Mouse (Mus musculus) myocyte (in vitro differentiated cells): ENCODE measurements around the gene Gper1. TPM values are rescaled to one million over a fixed set of nuclear protein-coding genes. Genes with fewer than 3 reads are reported as not detected.
"Not testable (repeated sequence)": the region's sequence is repeated elsewhere in the genome, so short reads cannot be mapped to it uniquely, and the experiment has no call there.

Source experiments
- H3K27me3 ChIP-seq: one replicate; pipeline ENCODE4 v1.6.1; 2011; ENCODE audit not compliant: control insufficient read depth, insufficient read depth, insufficient read length
- H3K36me3 ChIP-seq: one replicate; pipeline ENCODE4 v1.6.1; 2011; ENCODE audit not compliant: control insufficient read depth, insufficient read depth
- H3K4me2 ChIP-seq: one replicate; pipeline ENCODE4 v1.6.1; 2011; ENCODE audit warnings: low read depth, control low read depth
- H3K4me3 ChIP-seq: one replicate; pipeline ENCODE4 v1.5.1; 2011; ENCODE audit warnings: mild to moderate bottlenecking, control low read depth, moderate library complexity
- H3K79me2 ChIP-seq: one replicate; pipeline ENCODE4 v1.6.1; 2011; ENCODE audit not compliant: control insufficient read depth, insufficient read depth
- H3ac ChIP-seq: one replicate; pipeline ENCODE4 v1.6.1; 2011; ENCODE audit not compliant: control insufficient read depth, insufficient read length
- CEBPB ChIP-seq: IDR thresholded peaks from 2 replicates; pipeline ENCODE4 v1.6.1; 2011; ENCODE audit warnings: mild to moderate bottlenecking, moderate library complexity; ENCODE audit not compliant: poor library complexity, insufficient read depth, severe bottlenecking
- E2F4 ChIP-seq: IDR thresholded peaks from one replicate; pipeline ENCODE4 v1.6.1; 2011; ENCODE audit warnings: mild to moderate bottlenecking, control low read depth, moderate library complexity; ENCODE audit not compliant: insufficient read depth
- MAX ChIP-seq: IDR thresholded peaks from one replicate; pipeline ENCODE4 v1.6.1; 2011; ENCODE audit warnings: low read depth, mild to moderate bottlenecking, control low read depth
- MYOD1 ChIP-seq, 3 experiments: IDR thresholded peaks; one replicate each; pipeline ENCODE4 v1.6.1; 2011; ENCODE audit warnings: control low read depth in 2 of 3, low read depth in 2 of 3, mild to moderate bottlenecking in 2 of 3, moderate library complexity in 1 of 3; ENCODE audit not compliant: insufficient read length in 2 of 3, control insufficient read depth in 1 of 3
- MYOG ChIP-seq, 3 experiments: IDR thresholded peaks; one replicate each; pipeline ENCODE4 v1.6.1; 2011; ENCODE audit warnings: control low read depth in 2 of 3, low read depth in 2 of 3, mild to moderate bottlenecking in 2 of 3; ENCODE audit not compliant: insufficient read length in 2 of 3, control insufficient read depth in 1 of 3, insufficient read depth in 1 of 3
- POLR2A ChIP-seq: IDR thresholded peaks from one replicate; pipeline ENCODE4 v1.6.1; 2011; ENCODE audit warnings: low read depth, mild to moderate bottlenecking, control low read depth, moderate library complexity; ENCODE audit not compliant: insufficient read length
- POLR2AphosphoS2 ChIP-seq: IDR thresholded peaks from one replicate; pipeline ENCODE4 v1.6.1; 2011; ENCODE audit warnings: low read depth, control low read depth; ENCODE audit not compliant: insufficient read length
- SRF ChIP-seq: IDR thresholded peaks from one replicate; pipeline ENCODE4 v1.6.1; 2011; ENCODE audit warnings: low read depth; ENCODE audit not compliant: control insufficient read depth, insufficient read length
- TCF12 ChIP-seq: IDR thresholded peaks from one replicate; pipeline ENCODE4 v1.6.1; 2011; ENCODE audit warnings: mild to moderate bottlenecking, control low read depth; ENCODE audit not compliant: poor library complexity, insufficient read depth, severe bottlenecking
- TCF3 ChIP-seq: IDR thresholded peaks from one replicate; pipeline ENCODE4 v1.6.1; 2011; ENCODE audit warnings: low read depth, control low read depth; ENCODE audit not compliant: insufficient read length
- USF1 ChIP-seq: IDR thresholded peaks from one replicate; pipeline ENCODE4 v1.6.1; 2011; ENCODE audit warnings: low read depth, mild to moderate bottlenecking, control low read depth, moderate library complexity
- polyA plus RNA-seq: library from polyadenylated mRNA; unstranded; fragments of >200 nt; fragmentation: generic; extraction: Trizol; gene quantifications from one replicate; pipeline ENCODE4 v1.2.1, GENCODE M21; 2012; ENCODE audit warnings: missing spikeins

The Gper1 gene
- polyA plus RNA-seq, 1 experiment = 9.2 TPM

DNA sequence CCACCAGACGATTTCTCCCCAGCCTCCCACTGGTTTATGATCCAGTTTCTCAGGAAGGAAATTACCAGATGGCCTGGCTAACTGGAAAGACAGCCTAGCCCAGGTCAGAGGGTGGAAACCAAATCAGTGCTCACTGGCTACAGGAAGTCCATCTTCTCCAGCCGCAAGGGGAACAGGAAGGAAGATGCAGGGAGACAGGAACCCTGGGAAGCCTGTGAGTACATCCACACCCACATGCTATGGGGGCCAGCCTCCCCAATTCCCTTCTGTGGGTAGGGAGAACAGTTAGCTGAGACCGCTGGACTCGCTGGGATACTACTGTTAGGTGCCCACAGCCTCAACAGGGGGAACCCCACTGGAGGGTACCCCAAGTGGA is 34.8 kb upstream of the Gper1 start:
- Histone ChIP-seq H3K4me3 (no peak overlapping the region), H3K4me2 (no peak overlapping the region), H3K79me2 (no peaks in the 10 kb centered on the region), H3ac (no peak overlapping the region), H3K36me3 (no peaks in the 10 kb centered on the region), H3K27me3 (no peaks in the 10 kb centered on the region)
- no peak for TF ChIP-seq TCF3

- H3K27me3 ChIP-seq = no peaks in the 10 kb centered on the region
- no peaks in the 10 kb centered on the region for H3K79me2 ChIP-seq
- H3K36me3 ChIP-seq = no peaks in the 10 kb centered on the region
- no peak for TF ChIP-seq TCF12
- peak in 2 of 3 experiments; percentile 32 to 56 for TF ChIP-seq MYOD1 (IDR thresholded peaks at IDR 0.05; ENCODE audit: control insufficient read depth in 1 of 3, insufficient read length in 2 of 3, low read depth in 2 of 3)
- peak in 2 of 3 experiments; percentile 26 to 51 for TF ChIP-seq MYOG (IDR thresholded peaks at IDR 0.05; ENCODE audit: control insufficient read depth in 1 of 3, insufficient read depth in 1 of 3, insufficient read length in 2 of 3, low read depth in 2 of 3)
- peak; percentile 36 for TF ChIP-seq POLR2AphosphoS2
- no peak overlapping the region for H3K4me3 ChIP-seq
- no peak overlapping the region for H3K4me2 ChIP-seq
- H3ac ChIP-seq = no peak overlapping the region
Observed at GRCm38 (mm10) chr5:139388694-139389675, 34.0 kb upstream of the Gper1 start.

DNA sequence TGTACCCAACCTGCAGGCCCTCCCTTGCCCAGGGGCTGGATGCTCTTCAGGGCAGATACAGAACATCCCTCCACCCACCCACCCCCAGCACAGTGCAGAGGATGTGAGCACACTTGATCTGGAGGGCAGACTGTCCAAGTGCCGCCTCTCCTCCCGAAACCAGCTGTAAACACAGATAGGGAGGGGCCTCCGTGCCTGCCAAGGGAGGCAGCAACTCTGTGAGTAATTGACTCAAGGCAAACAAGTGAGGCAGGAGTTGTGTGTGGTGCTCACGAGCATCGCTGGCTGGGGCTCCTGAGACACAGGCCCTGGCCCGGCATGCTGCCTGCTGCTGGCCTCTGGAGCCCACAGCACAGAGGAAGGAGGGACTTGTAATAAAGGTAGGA is 33.3 kb upstream of the Gper1 start:
- Histone ChIP-seq H3K4me3 (no peak overlapping the region), H3K4me2 (no peak overlapping the region), H3K79me2 (no peaks in the 10 kb centered on the region), H3K27me3 (no peaks in the 10 kb centered on the region), H3ac (no peak overlapping the region), H3K36me3 (no peaks in the 10 kb centered on the region)
- TF ChIP-seq CEBPB = no peak
- TF ChIP-seq MAX = no peak
- TF ChIP-seq E2F4 = no peak
- TF ChIP-seq TCF3 = no peak
- no peak for TF ChIP-seq USF1
- no peak for TF ChIP-seq SRF
- no peak for TF ChIP-seq POLR2AphosphoS2
- TF ChIP-seq POLR2A = no peak

DNA sequence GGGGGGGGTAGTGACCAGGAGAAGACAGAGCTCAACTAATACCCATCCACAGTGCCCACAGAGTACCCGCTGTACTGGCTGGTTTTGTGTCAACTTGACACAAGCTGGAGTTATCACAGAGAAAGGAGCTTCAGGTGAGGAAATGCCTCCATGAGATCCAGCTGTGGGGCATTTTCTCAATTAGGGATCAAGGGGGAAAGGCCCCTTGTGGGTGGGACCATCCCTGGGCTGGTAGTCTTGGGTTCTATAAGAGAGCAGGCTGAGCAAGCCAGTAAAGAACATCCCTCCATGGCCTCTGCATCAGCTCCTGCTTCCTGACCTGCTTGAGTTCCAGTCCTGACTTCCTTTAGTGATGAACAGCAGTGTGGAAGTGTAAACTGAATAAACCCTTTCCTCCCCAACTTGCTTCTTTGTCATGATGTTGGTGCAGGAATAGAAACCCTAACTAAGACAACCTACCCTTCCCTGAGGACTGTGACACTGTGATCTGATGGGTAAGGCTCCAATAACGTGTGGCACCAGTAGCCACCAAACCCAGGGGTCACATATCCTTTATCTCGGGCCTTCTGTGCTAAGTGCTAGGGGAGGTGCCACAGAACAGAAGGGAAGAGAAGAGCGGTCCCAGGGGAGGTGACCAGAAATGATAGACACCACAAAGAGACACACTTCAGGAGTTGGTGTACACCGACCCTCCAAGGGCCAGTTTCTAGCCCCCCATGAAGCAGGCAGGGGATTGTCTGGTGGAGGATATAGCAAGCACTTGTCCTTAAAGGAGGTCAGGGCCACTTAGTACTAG is 32.4 kb upstream of the Gper1 start:
- H3K4me3 ChIP-seq, H3ac ChIP-seq, H3K79me2 ChIP-seq, H3K36me3 ChIP-seq, H3K27me3 ChIP-seq, H3K4me2 ChIP-seq: not testable (repeated sequence)

GRCm38 (mm10) chr5:139391309-139391990 is 31.5 kb upstream of the Gper1 start:
- H3K36me3 ChIP-seq = no peaks in the 10 kb centered on the region
- no peaks in the 10 kb centered on the region for H3K27me3 ChIP-seq
- H3ac ChIP-seq = no peak overlapping the region
- no peak overlapping the region for H3K4me2 ChIP-seq
- H3K79me2 ChIP-seq = no peaks in the 10 kb centered on the region
- no peak overlapping the region for H3K4me3 ChIP-seq
- TF ChIP-seq MYOD1 (IDR thresholded peaks at IDR 0.05; ENCODE audit: control insufficient read depth in 1 of 3, insufficient read length in 2 of 3, low read depth in 2 of 3) (no peak), POLR2AphosphoS2 (peak; percentile 55)
